Mouse (Mus musculus): ENCODE data around the gene Hist1h3a.
"Not testable (repeated sequence)": the region's sequence is repeated elsewhere in the genome, so short reads cannot be mapped to it uniquely, and the experiment has no call there.

Hist1h3a gene

DNA sequence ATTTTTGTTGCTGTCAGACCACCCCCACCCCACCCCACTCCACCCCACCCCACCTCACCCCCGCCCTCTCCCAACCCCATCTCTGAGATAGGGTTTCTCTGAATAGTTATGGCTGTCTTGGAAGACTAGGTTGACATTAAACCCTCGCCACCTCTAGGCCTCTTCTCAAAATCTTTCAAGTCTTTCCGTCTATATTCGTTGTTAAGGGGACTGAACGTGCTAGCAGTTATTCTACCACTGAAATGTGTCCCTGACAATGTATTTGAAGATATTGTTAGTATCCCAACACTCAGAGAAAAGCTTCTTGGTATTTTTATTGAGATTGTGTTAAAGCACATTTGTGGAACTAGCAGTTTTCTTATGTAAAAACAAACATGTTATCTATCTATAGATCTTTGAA, 21.3 kb downstream of the Hist1h3a start:
- no peak for DNase-seq

DNA sequence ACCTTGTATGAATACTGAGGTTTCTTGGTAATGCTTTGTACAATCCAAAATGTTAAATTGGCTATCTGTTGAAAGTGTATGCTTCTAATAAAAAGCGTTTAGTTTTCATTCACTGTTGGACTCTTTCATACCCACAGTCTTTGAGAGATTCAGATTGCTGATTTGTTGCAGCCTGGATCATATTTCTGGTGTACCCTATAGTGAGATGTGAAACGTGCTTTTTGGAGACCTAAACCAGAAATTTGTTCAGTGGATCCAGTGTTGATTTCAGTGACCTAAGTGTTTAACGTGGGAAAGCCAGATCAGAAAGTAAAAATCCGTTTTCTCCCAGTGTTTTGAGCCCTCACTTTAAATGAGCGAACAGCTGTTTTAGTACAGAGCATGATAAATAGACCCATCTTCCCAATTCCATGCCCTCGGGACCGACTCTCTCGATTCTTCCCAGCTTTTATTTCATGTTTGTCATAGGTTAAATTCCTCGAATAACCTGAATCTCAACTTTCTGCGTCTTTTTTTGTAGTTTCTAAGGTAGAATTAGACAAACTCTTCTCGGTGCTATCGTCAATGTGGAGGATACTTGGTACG, 21.8 kb downstream of the Hist1h3a start:
- DNase-seq = no peak

DNA sequence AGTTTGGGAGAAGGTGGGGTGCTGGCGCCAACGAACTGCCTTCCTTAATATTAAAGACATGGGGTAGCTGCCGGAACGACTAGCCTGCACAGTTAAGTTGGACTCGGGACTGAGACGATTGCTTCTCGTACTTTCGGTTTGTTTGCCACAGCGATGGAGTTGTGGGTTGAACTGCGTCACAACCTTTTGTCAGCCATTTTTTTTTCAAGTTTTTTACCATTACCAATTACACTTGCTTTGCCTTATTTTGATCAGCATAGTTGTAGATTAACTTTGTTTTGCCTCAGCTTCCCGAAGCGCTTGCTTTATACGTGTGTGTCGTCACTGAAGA, 22.3 kb downstream of the Hist1h3a start:
- no peak for DNase-seq

DNA sequence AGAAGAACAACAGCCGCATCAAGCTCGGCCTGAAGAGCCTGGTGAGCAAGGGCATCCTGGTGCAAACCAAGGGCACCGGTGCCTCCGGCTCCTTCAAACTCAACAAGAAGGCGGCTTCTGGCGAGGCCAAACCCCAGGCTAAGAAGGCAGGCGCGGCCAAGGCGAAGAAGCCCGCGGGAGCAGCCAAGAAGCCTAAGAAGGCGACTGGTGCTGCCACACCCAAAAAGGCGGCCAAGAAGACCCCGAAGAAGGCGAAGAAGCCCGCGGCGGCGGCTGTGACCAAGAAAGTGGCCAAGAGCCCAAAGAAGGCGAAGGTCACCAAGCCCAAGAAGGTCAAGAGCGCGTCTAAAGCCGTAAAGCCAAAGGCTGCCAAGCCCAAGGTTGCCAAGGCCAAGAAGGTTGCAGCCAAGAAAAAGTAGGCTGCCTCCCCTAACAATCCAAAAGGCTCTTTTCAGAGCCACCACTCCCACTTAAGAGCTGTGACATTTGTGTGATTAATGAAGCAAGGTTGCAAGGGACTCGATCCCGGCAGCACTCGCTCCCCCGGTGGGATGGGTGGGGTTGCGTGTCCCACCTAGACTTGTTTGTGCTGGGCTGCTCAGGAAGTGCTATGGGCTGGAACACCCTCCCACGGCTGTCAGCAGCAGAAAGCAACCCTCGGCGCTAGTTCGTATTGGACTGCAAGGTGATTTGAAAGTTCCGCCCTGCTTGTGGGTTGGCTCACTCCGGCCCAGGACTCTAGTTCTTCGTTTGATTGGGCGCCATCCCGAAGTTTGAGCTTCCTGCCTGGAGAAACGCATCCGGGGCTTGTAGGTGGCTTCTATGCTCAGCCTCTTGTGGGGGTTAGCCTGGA, 22.9 kb downstream of the Hist1h3a start:
- peak; percentile 84 to 86 for DNase-seq

GRCm38 (mm10) chr13:23738677-23739068, 23.5 kb downstream of the Hist1h3a start, which contains the start of gene Hist1h1c:
Hist1h1c (plus strand) TSS chr13:23738808.
- DNase-seq = peak; percentile 75 to 77

DNA sequence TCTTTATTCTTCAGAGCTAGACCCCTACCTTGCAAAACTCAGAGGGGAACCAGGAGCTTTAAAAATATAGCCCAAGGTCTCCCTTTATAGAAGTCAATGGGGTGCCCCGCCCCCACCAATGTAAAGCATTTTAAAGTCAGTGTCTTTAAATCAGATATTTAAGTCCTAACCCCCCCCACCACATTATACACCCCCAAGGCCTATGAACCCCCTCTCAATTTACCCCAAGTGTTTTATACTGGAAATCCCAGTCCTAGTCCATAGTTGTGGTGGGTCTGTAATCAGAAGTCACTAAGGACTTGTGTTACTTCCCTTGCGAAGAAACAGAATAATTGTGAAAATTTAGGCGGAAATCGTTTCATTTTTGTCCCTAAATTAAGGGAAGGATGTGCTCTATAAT, 24.1 kb downstream of the Hist1h3a start:
- DNase-seq = no peak

- no peak for DNase-seq
These were observed 25.1 kb downstream of the Hist1h3a start for GRCm38 (mm10) chr13:23737091-23737490.

DNA sequence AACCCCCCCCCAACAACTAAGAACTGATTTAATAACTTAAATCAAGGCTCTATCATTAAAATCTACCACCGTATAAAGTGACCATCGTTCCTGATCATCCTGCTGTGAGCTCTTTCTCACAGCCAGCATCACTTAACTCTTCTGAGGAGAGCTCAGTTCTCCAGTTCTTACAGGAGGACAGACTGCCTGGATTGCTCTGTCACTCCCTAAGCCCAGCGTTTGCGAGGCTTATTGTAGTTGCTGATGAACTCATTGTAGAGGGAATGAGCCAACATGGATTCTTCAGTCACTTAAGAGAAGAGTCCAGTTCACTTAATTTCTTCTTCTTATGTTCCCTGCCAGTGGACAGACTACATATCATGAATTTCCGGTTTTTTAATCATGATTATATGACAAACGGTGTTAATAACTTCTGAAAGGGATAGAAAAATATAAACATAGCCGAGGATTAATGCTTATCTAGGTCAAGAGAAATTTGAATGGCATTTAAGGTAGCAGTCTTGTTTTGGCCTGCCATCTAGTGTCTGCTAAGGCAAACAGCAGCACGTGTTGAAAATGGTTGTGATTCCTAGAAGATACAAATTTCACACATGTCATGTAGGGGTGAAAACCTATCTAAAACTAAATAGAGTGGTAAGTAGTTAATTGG, 29.9 kb downstream of the Hist1h3a start:
- no peak for DNase-seq

GRCm38 (mm10) chr13:23730479-23730878, 31.7 kb downstream of the Hist1h3a start:
- DNase-seq = no peak

- DNase-seq = no peak
These were observed 32.5 kb downstream of the Hist1h3a start for GRCm38 (mm10) chr13:23729706-23730105.

DNA sequence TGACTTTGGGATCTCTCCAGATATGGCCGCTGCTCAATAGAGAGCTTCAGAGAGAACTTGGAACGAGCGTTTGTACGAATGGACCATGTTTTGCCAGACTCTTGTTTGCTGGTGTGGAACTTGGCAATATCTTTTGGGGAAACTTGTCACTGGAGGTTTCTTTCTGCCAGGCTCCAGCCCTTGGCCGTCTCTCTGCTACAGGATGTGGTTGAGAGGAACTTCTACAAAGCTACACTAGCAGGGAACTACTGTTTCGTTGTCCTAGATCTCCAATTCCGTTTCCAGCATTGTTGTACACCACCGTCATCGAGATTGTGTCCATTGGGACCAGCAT, 33.0 kb downstream of the Hist1h3a start:
- no peak for DNase-seq

GRCm38 (mm10) chr13:23728472-23729191, 33.6 kb downstream of the Hist1h3a start:
- no peak for DNase-seq

DNA sequence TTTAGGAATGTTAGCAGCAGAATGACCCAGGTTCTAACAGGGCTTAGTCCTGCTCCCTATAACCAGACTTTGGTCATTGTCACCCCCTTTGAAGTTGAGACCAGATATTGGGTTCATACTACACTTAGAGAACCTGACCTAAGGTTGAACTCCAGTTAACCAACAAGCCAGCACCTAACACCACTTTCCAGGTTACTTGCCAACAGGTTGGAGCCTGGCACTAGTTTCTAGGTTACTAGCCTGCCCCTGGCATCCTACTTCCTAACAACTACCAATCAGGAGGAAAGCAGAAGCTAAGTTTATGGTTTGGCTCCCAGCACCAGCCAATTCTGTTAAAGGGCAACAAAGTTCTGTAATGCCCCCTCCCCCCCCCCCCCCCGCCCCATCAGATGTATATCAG, 37.0 kb downstream of the Hist1h3a start:
- no peak for DNase-seq

DNA sequence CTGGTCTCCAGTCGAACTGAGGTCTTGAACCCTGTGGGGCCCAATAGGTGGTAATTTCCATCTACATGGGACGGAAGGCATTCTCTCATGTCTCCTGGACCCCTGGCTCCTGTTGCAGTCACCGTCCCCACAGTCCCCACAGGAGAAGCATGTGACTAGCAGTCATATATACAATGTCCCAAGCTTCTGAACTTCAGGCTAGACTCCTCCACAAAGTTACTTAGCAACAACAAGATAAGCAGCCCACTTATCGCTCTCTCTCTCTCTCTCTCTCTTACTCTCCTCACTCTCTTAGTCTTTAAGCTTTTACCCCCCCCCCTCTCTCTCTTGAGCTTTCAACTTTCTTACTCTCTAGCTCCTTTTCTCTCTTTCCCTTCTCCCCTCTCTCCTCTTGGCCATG, 37.9 kb downstream of the Hist1h3a start:
- no peak for DNase-seq

- DNase-seq = not testable (repeated sequence)
These were observed 44.5 kb downstream of the Hist1h3a start for GRCm38 (mm10) chr13:23717593-23718245.

GRCm38 (mm10) chr13:23717176-23717575, 45.0 kb downstream of the Hist1h3a start:
- DNase-seq = no peak

DNA sequence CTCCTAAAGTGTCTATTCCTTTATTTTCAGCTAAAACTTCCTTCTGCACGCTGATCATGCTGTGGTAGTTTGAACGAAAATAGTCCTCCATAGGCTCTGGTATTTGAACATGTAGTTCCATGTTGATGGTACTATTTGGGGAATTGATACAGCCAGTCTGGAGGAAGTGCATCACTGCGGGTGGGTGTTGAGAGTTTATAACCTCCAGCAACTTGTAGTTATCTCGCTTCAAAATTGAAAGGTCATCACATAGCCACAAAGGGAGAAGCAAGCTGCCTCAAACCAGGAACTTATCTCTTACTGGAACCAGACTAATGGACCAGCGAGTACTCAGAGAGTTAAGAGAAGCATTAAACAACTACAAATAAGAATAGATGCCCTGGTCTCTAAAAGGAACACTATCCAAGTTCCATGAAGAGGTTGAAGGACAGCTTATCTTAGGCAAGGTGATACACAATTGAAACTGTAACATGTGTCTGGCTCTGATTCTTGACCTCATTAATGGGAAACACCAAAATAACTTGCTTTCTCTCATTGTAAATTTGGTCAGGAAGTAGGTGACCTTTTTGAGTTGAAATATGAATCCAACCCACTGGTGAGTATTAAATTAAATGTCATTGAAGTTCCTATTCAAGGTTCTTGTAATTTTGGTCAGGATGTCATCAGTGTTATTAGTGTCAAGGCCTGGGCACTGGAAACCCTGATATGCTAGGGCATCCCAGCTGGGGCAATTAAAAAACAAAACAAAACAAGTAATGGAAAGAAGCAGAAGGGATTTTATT, 45.7 kb downstream of the Hist1h3a start:
- no peak for DNase-seq

Measured in cerebellum, postnatal 36 days (tissue).